Mouse (Mus musculus) embryonic fibroblast, embryonic 13.5 days (primary cell): ENCODE measurements at regions not wholly inside any gene's neighbourhood (a gene's known extent, or its start where the extent isn't known, plus 50 kb on each side); places are given as distances from the start of the nearest gene placed in this dataset.

Source experiments
- H3K27ac ChIP-seq: 2 replicates; pipeline ENCODE4 v1.5.1; 2012; ENCODE audit warnings: low read length, control low read depth, inconsistent platforms; ENCODE audit not compliant: insufficient read depth
- H3K4me1 ChIP-seq: 2 replicates; pipeline ENCODE4 v1.6.1; 2011; ENCODE audit warnings: low read length; ENCODE audit not compliant: control insufficient read depth, insufficient read depth
- H3K4me3 ChIP-seq: 2 replicates; pipeline ENCODE4 v1.5.1; 2011; ENCODE audit warnings: mild to moderate bottlenecking, control low read depth, low read length; ENCODE audit not compliant: insufficient read depth
- CTCF ChIP-seq: IDR thresholded peaks from 2 replicates; pipeline ENCODE4 v1.5.1; 2011; ENCODE audit warnings: mild to moderate bottlenecking, control low read depth, low read length, moderate library complexity, borderline replicate concordance; ENCODE audit not compliant: insufficient read depth
- POLR2A ChIP-seq: IDR thresholded peaks from 2 replicates; pipeline ENCODE4 v1.6.1; 2011; ENCODE audit warnings: low read depth, mild to moderate bottlenecking, control low read depth, low read length, moderate library complexity

DNA sequence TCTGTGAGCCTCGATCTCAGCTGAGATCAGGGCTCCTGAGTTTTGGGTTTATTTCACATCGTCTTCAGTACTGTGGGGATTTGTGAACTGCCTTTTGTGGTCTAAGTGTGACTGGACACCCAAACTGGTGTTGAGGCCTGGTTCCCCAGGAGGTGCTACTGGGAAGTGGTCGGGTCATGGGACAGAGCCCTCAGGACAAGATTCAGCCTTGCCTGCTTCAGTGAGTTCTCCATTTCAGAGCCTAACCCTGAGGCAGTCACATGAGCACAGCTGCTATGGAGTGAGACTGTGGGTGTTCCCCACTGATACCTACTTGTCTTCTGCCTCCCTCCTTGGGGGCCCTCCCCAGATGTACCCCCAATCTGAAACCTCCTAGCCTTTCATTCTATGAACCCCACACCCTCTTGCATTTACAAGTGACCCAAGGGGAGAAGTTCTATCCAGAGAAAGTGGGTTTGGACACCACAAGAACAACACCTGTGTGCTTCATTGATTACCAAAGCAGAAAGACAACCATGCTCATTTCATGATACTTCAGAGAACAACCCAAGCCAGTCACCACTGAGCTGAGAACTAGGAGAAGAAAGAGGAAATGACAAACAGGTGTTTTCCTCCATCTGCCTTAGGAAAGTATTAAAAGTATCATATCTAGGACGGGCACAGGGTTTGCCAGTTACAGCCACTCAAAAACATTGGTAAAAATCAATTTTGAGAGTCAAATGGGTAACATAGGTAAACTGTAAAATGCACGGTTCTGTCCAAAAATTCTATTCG, 255.8 kb downstream of the Tle3 start:
- no peaks in the 10 kb centered on the region for H3K4me1 ChIP-seq
- no peak overlapping the region for H3K4me3 ChIP-seq
- no peak overlapping the region for H3K27ac ChIP-seq
- TF ChIP-seq POLR2A = no peak
- TF ChIP-seq CTCF = no peak

GRCm38 (mm10) chr9:61622933-61623332, 250.8 kb downstream of the Tle3 start:
- Histone ChIP-seq H3K4me1 (peaks cover 3% of the 10 kb centered on the region; the same call in 1 of the 2 replicates), H3K27ac (no peak overlapping the region), H3K4me3 (no peak overlapping the region)
- TF ChIP-seq POLR2A = no peak
- TF ChIP-seq CTCF = no peak

DNA sequence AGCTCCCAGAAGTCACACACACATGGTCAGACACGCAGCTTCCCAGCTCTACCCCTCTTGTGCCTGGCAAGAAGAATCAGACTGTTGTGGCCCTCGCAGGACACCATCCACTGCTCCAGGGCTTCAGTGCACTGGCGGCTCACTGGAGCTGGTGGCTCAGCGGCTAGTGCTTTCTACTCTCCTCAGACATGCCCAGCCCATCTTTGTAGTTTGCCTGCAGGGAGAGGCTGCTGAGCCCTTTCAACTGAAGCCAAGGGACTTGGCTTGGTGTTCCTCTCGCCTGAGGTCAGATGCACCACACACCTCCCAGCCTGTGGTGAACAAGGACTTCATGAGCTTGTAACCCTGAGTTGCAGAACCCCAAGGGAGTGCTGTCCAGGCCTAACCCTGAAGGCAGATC, 249.8 kb downstream of the Tle3 start:
- Histone ChIP-seq H3K4me3 (no peak overlapping the region), H3K4me1 (peaks cover 3% of the 10 kb centered on the region; the same call in 1 of the 2 replicates), H3K27ac (no peak overlapping the region)
- no peak for TF ChIP-seq POLR2A
- no peak for TF ChIP-seq CTCF

DNA sequence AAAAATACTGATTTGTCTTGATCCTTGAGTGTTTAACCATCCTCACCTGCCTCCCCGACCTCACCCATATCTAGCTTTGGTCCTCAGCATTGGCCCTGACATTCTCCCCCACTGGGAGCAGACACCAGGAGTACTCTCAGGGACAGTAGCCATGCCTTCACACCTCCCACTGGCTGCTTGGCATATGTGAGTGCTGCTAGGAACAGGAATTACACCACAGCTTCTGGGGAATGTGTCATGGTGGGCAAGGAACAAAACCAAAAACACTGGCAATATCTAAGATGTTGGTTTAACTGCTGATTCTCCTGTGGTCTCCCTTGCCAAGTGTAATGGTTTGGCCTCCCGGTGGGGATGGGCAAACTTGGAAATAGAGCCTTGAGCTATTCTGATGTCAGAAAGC, 248.6 kb downstream of the Tle3 start:
- H3K4me1 ChIP-seq = peaks cover 3% of the 10 kb centered on the region; the same call in 1 of the 2 replicates
- TF ChIP-seq POLR2A = no peak
- H3K4me3 ChIP-seq = no peak overlapping the region
- no peak overlapping the region for H3K27ac ChIP-seq

DNA sequence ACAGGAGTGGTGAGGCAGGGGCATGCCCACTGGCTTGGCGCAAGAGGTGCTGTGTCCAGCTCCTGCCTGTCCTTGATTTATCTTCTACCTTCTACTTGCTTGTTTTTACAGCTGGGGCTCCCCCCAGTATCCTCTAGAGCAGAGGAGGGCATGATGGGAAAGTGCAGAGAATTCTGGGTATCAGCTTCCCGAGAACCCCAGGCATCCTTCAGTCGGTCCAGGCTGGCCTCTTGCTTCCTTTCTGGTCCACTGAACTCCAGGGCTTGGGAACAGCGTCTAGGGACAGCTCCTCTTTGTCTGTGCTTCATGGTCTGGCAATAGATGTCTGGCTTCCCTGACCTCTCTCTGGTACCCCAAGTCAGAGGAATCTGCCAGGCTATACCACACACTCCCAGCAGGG, 247.9 kb downstream of the Tle3 start:
- H3K4me1 ChIP-seq = peaks cover 3% of the 10 kb centered on the region; the same call in 1 of the 2 replicates
- H3K27ac ChIP-seq = no peak overlapping the region
- no peak for TF ChIP-seq CTCF
- no peak for TF ChIP-seq POLR2A
- no peak overlapping the region for H3K4me3 ChIP-seq

DNA sequence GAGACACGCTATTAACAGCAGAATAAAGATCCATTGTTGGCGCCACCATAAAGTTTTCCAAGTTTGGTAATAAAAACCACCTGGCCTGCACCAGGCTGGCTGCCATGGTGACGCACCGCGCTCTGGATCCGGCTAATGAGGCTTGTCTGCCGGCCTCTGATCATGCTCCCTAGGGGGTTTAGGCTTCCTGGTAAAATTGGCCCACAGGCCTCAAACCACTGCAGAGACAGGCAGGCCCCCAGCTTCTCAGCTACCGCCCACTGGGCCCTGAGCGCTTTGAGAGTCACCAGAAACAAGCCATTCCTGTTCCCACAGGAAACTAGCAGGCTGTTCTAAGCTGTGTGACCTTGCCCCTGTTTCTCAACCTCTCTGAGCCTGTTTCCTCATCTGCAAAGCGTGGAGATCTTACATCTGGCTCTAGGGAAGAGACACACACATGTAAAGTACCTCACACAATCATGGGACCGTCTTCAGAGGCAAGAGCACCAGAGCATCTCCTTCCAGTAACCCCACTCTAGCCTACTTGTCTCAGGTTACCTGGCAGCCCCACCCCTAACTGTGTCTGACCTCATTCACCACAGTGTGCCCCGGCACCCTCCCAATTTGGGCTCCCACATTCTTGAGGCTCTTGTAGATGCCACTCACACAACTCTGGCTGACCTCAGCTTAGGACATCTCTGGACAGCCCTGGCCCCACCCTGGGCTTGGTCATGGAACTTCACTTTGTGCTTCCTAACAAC, 246.5 kb downstream of the Tle3 start:
- H3K4me1 ChIP-seq = peaks cover 3% of the 10 kb centered on the region; the same call in 1 of the 2 replicates
- TF ChIP-seq POLR2A (no peak), CTCF (no peak)
- no peak overlapping the region for H3K4me3 ChIP-seq
- H3K27ac ChIP-seq = no peak overlapping the region

GRCm38 (mm10) chr9:61617979-61618378, 245.8 kb downstream of the Tle3 start:
- TF ChIP-seq POLR2A (no peak), CTCF (no peak)
- Histone ChIP-seq H3K4me3 (no peak overlapping the region), H3K27ac (no peak overlapping the region), H3K4me1 (peaks cover 3% of the 10 kb centered on the region; the same call in 1 of the 2 replicates)

DNA sequence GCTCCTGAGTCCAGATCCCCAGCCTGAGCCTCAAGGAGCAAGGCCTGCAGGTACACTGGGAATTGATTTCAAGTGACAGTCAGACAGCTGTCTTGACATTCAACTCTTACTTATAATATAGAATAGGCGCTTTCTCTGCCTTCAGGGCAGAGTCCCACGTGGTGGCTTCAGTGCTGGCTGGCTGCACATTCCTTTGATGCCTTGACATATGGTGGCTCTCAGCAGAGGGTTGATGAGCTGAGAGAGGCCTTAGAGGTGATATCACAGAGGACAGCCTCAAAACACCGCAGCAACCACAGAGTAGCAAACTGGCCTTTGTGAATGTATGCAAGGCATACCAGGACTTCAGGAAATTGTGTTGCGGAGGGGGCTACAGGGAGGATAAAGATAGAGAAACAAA, 243.4 kb downstream of the Tle3 start:
- peaks cover 3% of the 10 kb centered on the region; the same call in 1 of the 2 replicates for H3K4me1 ChIP-seq
- TF ChIP-seq CTCF (no peak), POLR2A (no peak)
- no peak overlapping the region for H3K4me3 ChIP-seq
- no peak overlapping the region for H3K27ac ChIP-seq

GRCm38 (mm10) chr9:61607576-61607975, 235.4 kb downstream of the Tle3 start:
- no peaks in the 10 kb centered on the region for H3K4me1 ChIP-seq
- H3K4me3 ChIP-seq = no peak overlapping the region
- H3K27ac ChIP-seq = no peak overlapping the region
- no peak for TF ChIP-seq CTCF
- TF ChIP-seq POLR2A = no peak
